Mouse (Mus musculus): ENCODE results near the gene Ucn2.

DNA sequence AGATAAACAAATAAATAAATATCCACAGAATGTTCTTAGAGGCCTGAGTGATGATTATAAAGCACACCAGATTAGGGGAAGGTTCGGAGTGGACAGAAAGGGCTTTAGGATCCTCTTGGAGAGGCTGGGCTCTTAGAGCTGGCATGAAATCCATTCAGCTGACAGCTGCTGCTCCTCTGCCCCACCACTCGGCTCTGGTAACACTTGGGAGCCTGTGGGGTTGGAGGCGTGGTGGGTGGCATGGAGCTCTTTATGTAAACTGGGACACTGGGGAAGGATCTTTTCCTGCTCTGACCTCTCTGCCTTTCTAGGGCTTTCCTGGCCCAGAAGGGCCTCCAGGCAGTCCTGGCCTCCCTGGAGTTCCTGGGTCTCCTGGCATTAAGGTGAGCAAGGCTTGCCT is 22.2 kb upstream of the Ucn2 start:
- TF ChIP-seq POLR2A (IDR thresholded peaks at IDR 0.05; ENCODE audit: low read depth, low read length): no peak
- no peak for TF ChIP-seq CTCF (IDR thresholded peaks at IDR 0.05; ENCODE audit: borderline replicate concordance, insufficient read depth, low read length)

Data from embryonic fibroblast, embryonic 13.5 days (primary cell).